Mouse (Mus musculus) spleen, adult 2 months (tissue): ENCODE data around the gene Gtf2a1l.

ENCODE experiments used
- CTCF ChIP-seq: fragments of 200-500 bp; IDR thresholded peaks from 2 replicates; pipeline ENCODE4 v1.5.1; 2011; ENCODE audit warnings: mild to moderate bottlenecking, inconsistent platforms; ENCODE audit not compliant: insufficient read depth, insufficient read length, insufficient replicate concordance; ENCODE audit errors: extremely low read depth
- POLR2A ChIP-seq: fragments of 200-500 bp; IDR thresholded peaks from 2 replicates; pipeline ENCODE4 v1.6.1; 2011; ENCODE audit warnings: low read depth, low read length, inconsistent platforms

GRCm38 (mm10) chr17:88668452-88668851 is at the start of gene Gtf2a1l:
- TF ChIP-seq POLR2A, result no peak
- no peak for TF ChIP-seq CTCF
